ENCODE assay signal across 8 mouse cellular contexts in the genomic region with DNA sequence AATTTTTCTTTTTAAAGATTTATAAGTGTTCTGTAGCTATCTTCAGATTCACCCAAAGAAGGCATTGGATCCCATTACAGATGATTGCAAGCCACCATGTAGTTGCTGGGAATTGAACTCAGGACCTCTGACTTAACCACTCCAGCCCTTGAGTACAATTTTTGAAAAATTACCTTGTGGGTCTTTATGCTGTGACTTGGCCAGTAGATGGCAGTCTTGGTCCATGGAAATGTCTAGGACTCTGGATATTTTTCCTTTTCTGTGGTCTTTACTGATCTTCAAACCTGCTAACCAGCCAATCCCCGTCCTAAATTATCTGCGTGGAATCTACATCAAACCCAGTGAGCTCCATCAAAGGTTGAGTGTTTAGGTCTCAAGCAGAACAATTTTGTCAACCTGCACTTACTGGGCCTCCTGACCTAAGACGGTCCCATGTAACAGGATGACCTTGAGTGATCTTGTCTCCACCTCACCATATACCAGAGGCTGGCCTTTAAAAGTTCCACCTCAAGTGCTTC. TPM values are rescaled to one million over a fixed set of nuclear protein-coding genes. Genes with fewer than 3 reads are reported as not detected.
DNase-seq lines count a peak whose midpoint lies in the region; ATAC-seq lines count a peak whose summit lies in the region.

No protein-coding gene starts in this region.

- 29% methylated on average over 3 of the region's 3 CpGs for WGBS in hindbrain, embryonic 16.5 days

- no peaks in the 10 kb centered on the region for H3K9me3 ChIP-seq in hindbrain, embryonic 16.5 days (ENCODE audit: control insufficient read depth, low read length)

- peak; percentile 72 for ATAC-seq in hindbrain, embryonic 16.5 days

- H3K4me2 ChIP-seq in hindbrain, embryonic 16.5 days (ENCODE audit: low read length) = no peak overlapping the region

- intact Hi-C loops in left cerebral cortex, postnatal 14 days (cut with DNase I) = loop anchor here (2.0 to 10.0 kb wide), 2 partner anchors 83 to 225 kb away; no protein-coding TSS in a partner anchor

- no peak overlapping the region for H3K4me3 ChIP-seq in hindbrain, embryonic 16.5 days (ENCODE audit: low read length)

- H3K36me3 ChIP-seq in hindbrain, embryonic 16.5 days (ENCODE audit: control insufficient read depth, insufficient read depth, low read length) = no peaks in the 10 kb centered on the region

- H3K4me1 ChIP-seq in hindbrain, embryonic 16.5 days (ENCODE audit: control insufficient read depth, insufficient read depth, low read depth, low read length) = no peaks in the 10 kb centered on the region

- no peak overlapping the region for H3K27ac ChIP-seq in hindbrain, embryonic 16.5 days (ENCODE audit: low read depth, low read length)

- peaks cover 15% of the 10 kb centered on the region for H3K27me3 ChIP-seq in hindbrain, embryonic 16.5 days (replicated peaks; ENCODE audit: control insufficient read depth, insufficient read depth, low read length)

- peak; percentile 46 for DNase-seq in ovary, postnatal 14 days (ENCODE audit: low spot score)
- DNase-seq in ovary, postnatal 36 days (ENCODE audit: low spot score) = no peak
- DNase-seq in adrenal gland, adult 18-20 months (ENCODE audit: low spot score in 2 of 2) = peak; percentile 41 to 56
- peak; percentile 60 for DNase-seq in embryo, embryonic 9.5 days (ENCODE audit: extremely low spot score)
- DNase-seq in left cerebral cortex, postnatal 14 days (ENCODE audit: low spot score in 2 of 2) = peak; percentile 53 to 72
- peak; percentile 48 for DNase-seq in neural tube, embryonic 10.5 days (ENCODE audit: extremely low spot score, low spot score)
- no peak for DNase-seq in gastrocnemius, postnatal 25 days

- H3K9ac ChIP-seq in hindbrain, embryonic 16.5 days (ENCODE audit: low read depth, low read length) = no peak overlapping the region

RNA-seq across cellular contexts. Expression of a gene that starts 27.6 kb away (rescaled TPM):
- under 1 TPM in 1 of 2 experiments, not detected in 1; 0.20 TPM for total RNA-seq in adrenal gland, adult 18-20 months (2021)
- 0.05 and 0.06 TPM in 2 replicates for polyA plus RNA-seq in hindbrain, embryonic 16.5 days (2015; fragmentation: Nextera tagmentation; extraction: Ambion mirVana)
- total RNA-seq in left cerebral cortex, postnatal 14 days (2021) = under 1 TPM; 0.08 to 0.13 TPM
- not detected for total RNA-seq in gastrocnemius, postnatal 25 days (2021)

RNA-seq across cellular contexts. Expression of a gene that starts 53.0 kb away (rescaled TPM):
- total RNA-seq in adrenal gland, adult 18-20 months (2021) = not detected
- not detected in 2 replicates for polyA plus RNA-seq in hindbrain, embryonic 16.5 days (2015; fragmentation: Nextera tagmentation; extraction: Ambion mirVana)
- not detected for total RNA-seq in left cerebral cortex, postnatal 14 days (2021)
- total RNA-seq in gastrocnemius, postnatal 25 days (2021) = not detected

Comparison
In these comparisons a context has a peak if more than half of its experiments do, and no peak if none do; other contexts are left out.
1. DNase-seq: peak in ovary, postnatal 14 days (single experiment), adrenal gland, adult 18-20 months (2 of 2), embryo, embryonic 9.5 days (single experiment), left cerebral cortex, postnatal 14 days (2 of 2) and neural tube, embryonic 10.5 days (single experiment); none in ovary, postnatal 36 days (single experiment) and gastrocnemius, postnatal 25 days (single experiment).